Mouse (Mus musculus) frontal cortex, postnatal 14 days (tissue): ENCODE measurements around the gene Tmem151b.

Experiments used
- DNase-seq, 2 experiments: peaks; one replicate each; pipeline ENCODE4 v3.0.0; 2022; ENCODE audit warnings: low spot score in 2 of 2

Tmem151b gene

GRCm38 (mm10) chr17:45564531-45565084 is 15.1 kb upstream of the Tmem151b start:
- DNase-seq = no peak

GRCm38 (mm10) chr17:45563655-45564530 is 14.4 kb upstream of the Tmem151b start, which contains the start of gene Slc35b2:
Slc35b2 (plus strand) TSS chr17:45563874.
- peak; percentile 83 for DNase-seq

DNA sequence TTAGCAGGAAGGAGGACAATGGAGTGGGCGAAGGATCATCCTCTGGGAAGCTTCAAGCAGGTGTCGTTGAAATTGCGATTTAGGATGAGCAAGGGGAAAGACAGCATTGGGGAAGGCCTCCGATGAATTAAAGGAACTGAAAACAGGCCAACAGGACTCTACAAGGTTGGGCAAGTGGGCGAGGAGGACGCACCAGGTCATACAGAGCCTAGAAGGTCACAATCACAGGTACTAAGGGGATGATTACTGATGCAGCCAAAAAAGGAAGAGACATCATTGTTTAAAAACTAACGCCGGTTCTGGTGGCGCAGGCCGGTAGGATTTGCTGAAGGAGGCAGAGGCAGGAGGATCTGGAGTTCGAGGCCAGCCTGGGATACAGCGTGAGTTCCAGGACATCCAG is 13.7 kb upstream of the Tmem151b start:
- DNase-seq = no peak

GRCm38 (mm10) chr17:45559732-45560525 is 10.5 kb upstream of the Tmem151b start:
- DNase-seq = no peak

DNA sequence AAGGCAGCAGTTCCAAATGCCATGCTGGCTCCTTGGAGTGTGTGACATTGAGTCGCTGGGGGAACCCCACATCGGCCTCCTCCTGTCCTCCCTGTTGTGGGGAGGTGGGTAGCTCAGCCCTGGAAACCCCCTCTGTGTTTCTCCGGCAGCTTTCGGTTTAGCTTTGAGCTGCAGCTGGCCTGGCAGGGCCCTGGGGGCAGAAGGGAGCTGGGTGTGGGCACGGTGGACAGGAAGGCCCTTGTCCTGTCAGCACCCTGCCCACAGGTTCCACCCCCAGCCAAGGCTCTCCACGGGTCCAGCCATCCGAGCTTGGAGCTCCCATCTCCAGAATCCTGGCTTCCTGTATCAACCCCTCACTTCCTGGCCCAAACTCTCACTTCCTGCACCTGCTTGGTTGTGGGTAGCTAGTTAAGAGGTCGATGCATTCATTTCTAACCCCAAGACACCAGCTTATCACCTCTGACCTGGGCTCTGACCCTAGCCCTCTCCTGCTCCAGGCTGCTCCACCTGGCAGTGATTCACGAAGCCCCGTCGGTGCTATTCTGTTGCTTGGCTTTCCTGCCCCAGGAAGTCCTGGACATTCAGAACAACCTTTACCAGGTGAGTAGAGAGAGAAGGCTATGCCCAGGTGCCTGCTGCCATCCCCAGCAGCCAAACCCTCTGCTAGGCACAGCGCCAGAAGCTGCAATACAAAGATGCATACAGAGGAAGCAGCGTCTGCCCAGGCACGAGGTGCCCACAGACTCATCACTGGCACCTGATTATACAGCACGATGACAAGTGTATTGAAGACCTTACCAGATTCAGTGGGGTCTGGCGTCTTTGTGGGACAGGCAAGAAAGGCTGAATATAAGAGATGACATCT is 8.8 kb upstream of the Tmem151b start:
- DNase-seq = no peak

GRCm38 (mm10) chr17:45557246-45557824 is 7.9 kb upstream of the Tmem151b start:
- no peak for DNase-seq

- DNase-seq = no peak
These were observed 7.2 kb upstream of the Tmem151b start for GRCm38 (mm10) chr17:45556514-45557245.

DNA sequence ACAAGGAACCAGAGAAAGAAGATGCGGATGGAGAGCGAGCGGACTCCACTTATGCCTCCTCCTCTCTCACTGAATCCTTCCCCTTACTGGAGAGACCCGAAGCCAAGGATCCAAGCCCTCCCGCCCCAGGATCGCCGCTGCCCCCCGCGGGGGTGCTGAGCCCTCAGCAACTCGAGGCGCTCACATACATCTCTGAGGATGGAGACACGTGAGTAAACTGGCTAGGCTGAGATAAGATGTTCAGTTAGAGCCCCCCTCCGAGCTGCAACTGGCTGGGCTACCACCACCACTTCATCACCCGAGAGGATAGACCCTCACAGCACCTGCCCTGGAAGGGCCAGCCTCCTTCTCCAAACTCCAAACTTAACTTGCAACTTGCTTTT is 6.6 kb upstream of the Tmem151b start:
- DNase-seq = no peak

DNA sequence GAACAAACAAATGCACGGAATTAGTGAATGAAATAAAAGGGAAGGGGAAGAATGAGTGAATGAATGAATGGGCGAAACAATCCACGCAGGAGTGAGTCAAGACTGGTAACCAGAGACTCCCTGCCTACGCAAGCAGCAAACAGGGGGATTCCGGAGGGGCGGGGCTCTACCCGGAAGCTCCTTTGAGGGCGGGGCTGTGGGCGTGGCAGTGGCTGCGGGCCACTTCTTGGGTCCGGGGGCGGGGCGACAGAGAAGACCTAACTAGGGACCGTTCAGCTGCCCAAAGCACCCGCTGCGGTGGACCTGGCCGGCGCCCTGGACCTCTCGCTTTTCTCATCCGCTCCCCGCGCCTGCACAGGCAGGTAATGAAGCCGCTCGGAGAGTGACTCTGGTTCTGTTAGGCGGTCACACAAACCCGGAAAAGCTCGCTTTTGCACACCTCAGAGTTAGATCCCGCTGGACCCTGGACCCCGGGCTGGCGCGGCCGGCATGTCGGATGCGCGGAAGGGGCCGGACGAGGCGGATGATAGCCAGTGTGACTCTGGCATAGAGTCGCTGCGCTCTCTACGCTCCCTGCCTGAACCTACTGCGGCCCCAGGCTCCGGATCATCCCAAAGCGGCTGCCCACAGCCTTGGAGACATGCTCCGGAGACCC is 6.1 kb upstream of the Tmem151b start, which contains the start of gene Nfkbie:
Gene Nfkbie (plus strand): TSS at position 252 of the 655 bp plus-strand sequence.
- peak; percentile 79 to 86 for DNase-seq

DNA sequence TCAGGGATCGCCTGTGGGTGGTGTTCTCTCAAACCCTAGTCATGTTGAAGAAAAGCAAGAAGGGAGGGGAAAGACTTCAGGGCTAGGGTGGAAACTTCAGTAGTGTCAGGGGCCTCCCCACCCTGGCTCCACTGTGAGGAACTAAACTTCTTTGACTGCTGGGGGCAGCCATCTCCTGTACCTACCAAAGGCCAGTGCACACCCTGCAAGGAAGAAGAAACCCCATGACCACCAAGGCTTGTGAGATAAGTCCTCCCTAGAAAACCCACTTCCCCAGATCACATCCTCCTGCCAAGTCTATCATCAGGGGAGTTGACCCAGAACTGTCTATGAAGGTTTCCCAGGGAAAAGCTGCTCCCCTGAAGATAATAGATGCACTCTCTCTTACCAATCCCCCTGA is 4.9 kb upstream of the Tmem151b start:
- no peak for DNase-seq

DNA sequence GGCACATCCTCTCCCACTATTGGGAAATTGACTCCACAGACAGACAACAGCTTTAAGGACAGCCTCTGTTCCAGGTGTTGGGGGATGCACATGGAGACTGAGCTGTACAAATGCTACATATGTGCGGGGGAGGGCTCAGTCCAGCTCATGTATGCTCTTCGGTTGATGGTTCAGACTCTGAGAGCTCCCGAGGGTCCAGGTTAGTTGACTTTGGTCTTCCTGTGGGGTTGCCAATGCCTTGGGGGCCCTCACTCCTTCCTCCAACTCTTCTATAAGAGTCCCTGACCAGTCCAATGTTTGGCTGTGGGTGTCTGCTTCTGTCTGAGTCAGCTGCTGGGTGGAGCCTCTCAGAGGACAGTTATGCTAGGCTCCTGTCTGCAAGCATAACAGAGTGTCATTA is 3.6 kb upstream of the Tmem151b start:
- no peak for DNase-seq

DNA sequence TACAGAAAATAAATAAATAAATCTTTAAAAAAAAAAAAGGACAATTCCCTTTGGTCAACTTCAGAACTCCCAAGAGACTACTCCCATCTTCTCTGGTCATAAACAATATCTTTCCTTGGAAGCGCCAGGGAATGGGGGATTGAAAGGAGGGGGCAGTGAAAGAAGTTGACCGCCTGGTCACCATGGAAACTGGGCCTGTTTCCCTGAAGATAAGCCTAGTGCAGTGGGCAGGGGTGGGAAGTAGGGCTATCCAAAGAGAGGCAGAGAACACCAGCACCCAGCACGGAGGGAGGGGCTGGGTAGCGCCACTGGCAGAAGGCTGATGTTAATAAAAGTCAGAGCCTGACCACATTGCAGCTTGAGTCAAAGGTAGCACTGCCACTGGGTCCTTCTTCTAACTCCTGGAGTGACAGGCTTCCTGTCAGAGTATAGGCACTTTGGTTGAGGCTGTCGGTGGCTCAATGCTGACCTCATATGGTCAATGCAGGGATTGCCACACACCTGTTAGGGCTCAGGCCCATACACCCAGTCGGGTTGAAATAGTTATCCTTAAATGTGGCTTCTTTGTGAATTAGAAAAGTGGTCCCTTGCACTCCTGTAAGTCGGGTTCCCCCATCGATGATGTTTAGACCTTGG is 2.5 kb upstream of the Tmem151b start:
- peak in 1 of 2 experiments; percentile 76 for DNase-seq

GRCm38 (mm10) chr17:45551249-45551796 is 1.8 kb upstream of the Tmem151b start:
- no peak for DNase-seq

- DNase-seq = no peak
These were observed 776 bp upstream of the Tmem151b start for GRCm38 (mm10) chr17:45550253-45550652.

DNA sequence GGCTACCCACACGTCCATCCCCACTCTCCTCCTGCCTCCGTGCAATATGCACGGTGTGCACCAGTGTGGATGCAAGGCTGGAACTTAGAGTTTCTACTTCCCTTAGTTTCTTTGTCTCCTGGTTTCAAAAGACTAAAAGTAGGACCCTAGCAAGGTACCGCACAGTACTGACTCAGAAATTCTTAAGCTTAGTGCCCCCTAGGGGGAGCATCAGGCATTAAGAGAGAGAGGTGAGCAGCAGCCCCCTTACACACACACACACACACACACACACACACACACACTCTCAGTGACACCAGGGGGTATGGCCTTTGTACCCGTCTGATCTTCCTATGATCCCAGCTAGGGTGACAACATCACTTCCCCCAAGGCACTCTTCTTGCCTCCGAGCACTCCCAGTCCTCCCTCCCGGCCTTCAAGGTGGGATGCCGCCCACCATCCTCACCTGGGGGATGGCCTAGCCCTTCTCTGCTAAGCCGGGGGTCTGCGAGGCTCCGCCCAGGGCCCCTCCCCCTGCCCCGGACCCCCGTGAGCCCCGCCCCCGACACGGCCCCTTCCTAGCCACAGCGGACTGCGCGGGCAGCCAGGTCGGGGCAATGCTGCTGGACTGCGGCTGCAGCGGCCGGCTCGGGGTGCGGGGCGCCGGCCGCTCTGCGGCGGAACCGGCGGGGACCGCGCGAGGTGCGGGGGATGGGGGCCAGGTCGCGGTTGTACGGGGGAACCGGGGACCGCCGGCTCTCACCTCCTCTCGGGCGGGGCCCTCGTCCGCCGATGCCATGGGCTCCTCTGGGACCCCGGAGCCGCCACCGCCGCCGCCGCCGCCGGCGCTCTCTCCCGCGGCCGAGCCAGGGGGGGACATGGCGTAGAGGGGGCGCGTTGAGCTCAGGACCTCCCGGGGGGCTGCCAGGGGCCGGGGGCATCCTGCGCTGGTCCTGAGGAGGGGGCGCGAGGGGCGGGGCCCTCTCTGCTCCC is 650 bp downstream of the Tmem151b start:
- DNase-seq = no peak

- DNase-seq = no peak
These were observed 1.9 kb downstream of the Tmem151b start for GRCm38 (mm10) chr17:45547461-45548190.

DNA sequence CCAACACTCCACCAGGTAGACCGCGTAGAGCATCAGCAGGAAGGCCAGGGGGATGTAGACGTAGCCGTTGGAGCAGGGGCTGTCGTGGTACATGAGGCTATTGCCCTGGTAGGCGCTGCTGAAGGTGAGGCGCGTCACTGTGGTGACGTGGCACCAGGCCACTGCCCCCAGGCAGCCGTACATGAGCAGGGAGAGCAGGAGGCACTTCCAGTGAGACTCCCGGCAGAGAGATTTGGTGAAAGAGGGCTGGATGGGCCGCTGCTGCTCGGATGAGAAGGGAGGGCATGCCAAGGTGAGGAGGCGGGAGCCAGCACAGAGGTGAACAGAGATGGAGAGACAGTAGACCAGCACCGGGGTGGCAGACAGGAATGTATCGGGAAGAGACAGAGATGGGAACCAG is 2.5 kb downstream of the Tmem151b start:
- DNase-seq = no peak
